Mouse (Mus musculus) heart, embryonic 11.5 days (tissue): ENCODE results near the gene Selenow. TPM values are rescaled to one million over a fixed set of nuclear protein-coding genes. Genes with fewer than 3 reads are reported as not detected.

Source experiments
- ATAC-seq: fragments of 200-750 bp; cut with Nextera tagmentation; replicated peaks from 2 replicates; pipeline ENCODE4 v1.8.0; 2017; ENCODE audit warnings: moderate library complexity; ENCODE audit not compliant: insufficient number of reproducible peaks, low FRiP score, low TSS enrichment
- H3K27ac ChIP-seq: fragments of 300-500 bp; sonication (generic); 2 replicates; pipeline ENCODE4 v1.5.1; 2014; ENCODE audit warnings: mild to moderate bottlenecking, low read depth, low read length
- H3K27me3 ChIP-seq: fragments of 300-500 bp; sonication (generic); 2 replicates; pipeline ENCODE4 v1.6.1; 2014; ENCODE audit warnings: mild to moderate bottlenecking, low read length, mixed read lengths; ENCODE audit not compliant: control insufficient read depth, insufficient read depth
- H3K36me3 ChIP-seq: fragments of 300-500 bp; sonication (generic); 2 replicates; pipeline ENCODE4 v1.6.1; 2014; ENCODE audit warnings: mild to moderate bottlenecking, low read length, moderate library complexity, mixed read lengths; ENCODE audit not compliant: control insufficient read depth, insufficient read depth
- H3K4me1 ChIP-seq: fragments of 300-500 bp; sonication (generic); 2 replicates; pipeline ENCODE4 v1.6.1; 2014; ENCODE audit warnings: low read length; ENCODE audit not compliant: control insufficient read depth, insufficient read depth
- H3K4me2 ChIP-seq: fragments of 300-500 bp; sonication (generic); 2 replicates; pipeline ENCODE4 v1.6.1; 2014; ENCODE audit warnings: mild to moderate bottlenecking, moderate library complexity
- H3K4me3 ChIP-seq: fragments of 300-500 bp; sonication (generic); 2 replicates; pipeline ENCODE4 v1.5.1; 2014; ENCODE audit warnings: low read depth, low read length
- H3K9ac ChIP-seq: fragments of 300-500 bp; sonication (generic); 2 replicates; pipeline ENCODE4 v1.6.1; 2014; ENCODE audit warnings: mild to moderate bottlenecking, low read depth, low read length, moderate library complexity
- H3K9me3 ChIP-seq: fragments of 300-500 bp; sonication (generic); replicated peaks from 2 replicates; pipeline ENCODE4 v1.6.1; 2016; ENCODE audit warnings: low read length; ENCODE audit not compliant: control insufficient read depth
- WGBS: fragments of 180-500 bp; shearing (Covaris S2); extraction: QIAGEN DNeasy Blood & Tissue Kit; methylation state at CpG from one replicate; pipeline ENCODE4 v1.1.7; 2014; ENCODE audit not compliant: insufficient replicate concordance; 5-methylcytosine and 5-hydroxymethylcytosine counted together
- polyA plus RNA-seq: library from polyadenylated mRNA; unstranded; fragments of >200 nt; fragmentation: Nextera tagmentation; extraction: Ambion mirVana; gene quantifications from 2 replicates; pipeline ENCODE4 v1.2.1, GENCODE M21; 2014

The Selenow gene
- polyA plus RNA-seq, 1 experiment from 2014 or later, result 726 TPM

- H3K9me3 ChIP-seq, result 0 out of 2 replicates have a peak, but pooled peaks cover 5% of the 10 kb centered on the region
- no peaks in the 10 kb centered on the region; the same call in 1 of the 2 replicates for H3K36me3 ChIP-seq
- 82% methylated on average over 15 of the region's 15 CpGs for WGBS
- no peak overlapping the region for H3K27ac ChIP-seq
- H3K27me3 ChIP-seq, result no peaks in the 10 kb centered on the region
- no peak for ATAC-seq
- no peak overlapping the region for H3K9ac ChIP-seq
- no peak overlapping the region for H3K4me2 ChIP-seq
- H3K4me3 ChIP-seq, result no peak overlapping the region
- H3K4me1 ChIP-seq, result peaks cover 12% of the 10 kb centered on the region
Measured at GRCm38 (mm10) chr7:15950008-15950407, 27.8 kb upstream of the Selenow start.

- H3K27ac ChIP-seq, result peak overlapping the region; percentile 22; the same call in 1 of the 2 replicates
- no peak overlapping the region for H3K4me3 ChIP-seq
- no peak for ATAC-seq
- H3K36me3 ChIP-seq, result no peaks in the 10 kb centered on the region; the same call in 1 of the 2 replicates
- 66% methylated on average over 7 of the region's 7 CpGs for WGBS
- peaks cover 14% of the 10 kb centered on the region for H3K4me1 ChIP-seq
- H3K9me3 ChIP-seq, result 0 out of 2 replicates have a peak, but pooled peaks cover 5% of the 10 kb centered on the region
- peak overlapping the region; percentile 59 for H3K4me2 ChIP-seq
- H3K9ac ChIP-seq, result no peak overlapping the region
- H3K27me3 ChIP-seq, result no peaks in the 10 kb centered on the region
Measured at GRCm38 (mm10) chr7:15949216-15949790, 27.1 kb upstream of the Selenow start.

- 4% methylated on average over 23 of the region's 23 CpGs for WGBS
- Histone ChIP-seq H3K36me3 (no peaks in the 10 kb centered on the region; the same call in 1 of the 2 replicates), H3K27ac (peak overlapping the region; percentile 59; the same call in 1 of the 2 replicates), H3K4me2 (peak overlapping the region; percentile 59), H3K4me3 (peak overlapping the region; percentile 30), H3K4me1 (peaks cover 14% of the 10 kb centered on the region), H3K9me3 (0 out of 2 replicates have a peak, but pooled peaks cover 2% of the 10 kb centered on the region), H3K27me3 (no peaks in the 10 kb centered on the region), H3K9ac (peak overlapping the region; percentile 67)
- ATAC-seq, result peak; percentile 65
Measured at GRCm38 (mm10) chr7:15948381-15948941, 26.3 kb upstream of the Selenow start.

- Histone ChIP-seq H3K27me3 (no peaks in the 10 kb centered on the region), H3K9me3 (no peaks in the 10 kb centered on the region), H3K36me3 (peaks cover 6% of the 10 kb centered on the region), H3K4me1 (peaks cover 14% of the 10 kb centered on the region), H3K27ac (0 out of 2 replicates have a peak overlapping the region, but pooled peaks have one; percentile 59), H3K4me2 (peak overlapping the region; percentile 59; the same call in 1 of the 2 replicates), H3K4me3 (no peak overlapping the region), H3K9ac (no peak overlapping the region)
- WGBS, result 45% methylated on average over 4 of the region's 4 CpGs
- ATAC-seq, result no peak
Measured at GRCm38 (mm10) chr7:15947653-15948260, 25.6 kb upstream of the Selenow start.

GRCm38 (mm10) chr7:15945721-15946536, 23.7 kb upstream of the Selenow start, which contains the start of gene Nop53:
Gene Nop53 (minus strand): TSS chr7:15946074.
- peak within 1 kb of the TSS; percentile 75 for H3K4me3 ChIP-seq
- WGBS, result 2% methylated on average over 59 of the region's 59 CpGs
- no peaks in the 10 kb centered on the region for H3K27me3 ChIP-seq
- peak; percentile 84 for ATAC-seq
- peak within 1 kb of the TSS; percentile 84 for H3K4me2 ChIP-seq
- no peaks in the 10 kb centered on the region for H3K9me3 ChIP-seq
- peaks cover 12% of the 10 kb centered on the region for H3K4me1 ChIP-seq
- H3K36me3 ChIP-seq, result peaks cover 23% of the 10 kb centered on the region
- peak within 1 kb of the TSS; percentile 88 for H3K9ac ChIP-seq
- H3K27ac ChIP-seq, result peak within 1 kb of the TSS; percentile 88

- Histone ChIP-seq H3K9ac (peak overlapping the region; percentile 88), H3K27ac (no peak overlapping the region; the same call in 1 of the 2 replicates), H3K4me1 (peaks cover 12% of the 10 kb centered on the region), H3K36me3 (peaks cover 29% of the 10 kb centered on the region), H3K4me3 (peak overlapping the region; percentile 75), H3K9me3 (no peaks in the 10 kb centered on the region), H3K4me2 (peak overlapping the region; percentile 84), H3K27me3 (no peaks in the 10 kb centered on the region)
- WGBS, result 6% methylated on average over 8 of the region's 8 CpGs
- no peak for ATAC-seq
Measured at GRCm38 (mm10) chr7:15945211-15945610, 23.0 kb upstream of the Selenow start.

GRCm38 (mm10) chr7:15944311-15944710, 22.1 kb upstream of the Selenow start:
- H3K9ac ChIP-seq, result no peak overlapping the region
- ATAC-seq, result no peak
- H3K4me1 ChIP-seq, result peaks cover 12% of the 10 kb centered on the region
- WGBS, result 100% methylated on average over 1 of the region's 1 CpGs
- H3K4me2 ChIP-seq, result peak overlapping the region; percentile 84
- no peaks in the 10 kb centered on the region for H3K9me3 ChIP-seq
- H3K4me3 ChIP-seq, result no peak overlapping the region
- peaks cover 38% of the 10 kb centered on the region for H3K36me3 ChIP-seq
- H3K27me3 ChIP-seq, result no peaks in the 10 kb centered on the region
- H3K27ac ChIP-seq, result no peak overlapping the region

- Histone ChIP-seq H3K4me2 (no peak overlapping the region), H3K9me3 (no peaks in the 10 kb centered on the region), H3K27me3 (no peaks in the 10 kb centered on the region), H3K36me3 (peaks cover 67% of the 10 kb centered on the region), H3K27ac (no peak overlapping the region), H3K4me1 (no peaks in the 10 kb centered on the region), H3K4me3 (no peak overlapping the region), H3K9ac (no peak overlapping the region)
- 97% methylated on average over 3 of the region's 3 CpGs for WGBS
- no peak for ATAC-seq
Measured at GRCm38 (mm10) chr7:15938621-15939020, 16.4 kb upstream of the Selenow start.
